Mouse (Mus musculus) liver, postnatal 0 days (tissue): ENCODE data around the gene Mafk. TPM values are rescaled to one million over a fixed set of nuclear protein-coding genes. Genes with fewer than 3 reads are reported as not detected.

ENCODE experiments used
- ATAC-seq: fragments of 200-750 bp; cut with Nextera tagmentation; 2 replicates; pipeline ENCODE4 v1.8.0; 2017; ENCODE audit warnings: mild to moderate bottlenecking, moderate library complexity
- DNase-seq: peaks from one replicate; pipeline ENCODE4 v3.0.0-alpha.2; 2016
- H3K27ac ChIP-seq: fragments of 300-500 bp; sonication (generic); 2 replicates; pipeline ENCODE4 v1.5.1; 2014; ENCODE audit warnings: antibody characterized with exemption, moderate library complexity, mild to moderate bottlenecking, low read depth
- H3K27me3 ChIP-seq: fragments of 300-500 bp; sonication (generic); 2 replicates; pipeline ENCODE4 v1.6.1; 2014; ENCODE audit warnings: low read length, control low read depth, mixed read lengths; ENCODE audit not compliant: insufficient read depth
- H3K36me3 ChIP-seq: fragments of 300-500 bp; sonication (generic); replicated peaks from 2 replicates; pipeline ENCODE4 v1.6.1; 2014; ENCODE audit warnings: mild to moderate bottlenecking, control low read depth, low read length, moderate library complexity, mixed read lengths; ENCODE audit not compliant: insufficient read depth
- H3K4me1 ChIP-seq: fragments of 300-500 bp; sonication (generic); 2 replicates; pipeline ENCODE4 v1.6.1; 2014; ENCODE audit warnings: antibody characterized with exemption, mild to moderate bottlenecking, control low read depth; ENCODE audit not compliant: insufficient read depth
- H3K4me2 ChIP-seq: fragments of 300-500 bp; sonication (generic); 2 replicates; pipeline ENCODE4 v1.6.1; 2014; ENCODE audit warnings: low read depth, mild to moderate bottlenecking, low read length, moderate library complexity, mixed read lengths
- H3K4me3 ChIP-seq: fragments of 300-500 bp; sonication (generic); 2 replicates; pipeline ENCODE4 v1.5.1; 2014; ENCODE audit warnings: low read depth, low read length
- H3K9ac ChIP-seq: fragments of 300-500 bp; sonication (generic); replicated peaks from 2 replicates; pipeline ENCODE4 v1.6.1; 2014; ENCODE audit warnings: mild to moderate bottlenecking, moderate library complexity
- H3K9me3 ChIP-seq: fragments of 300-500 bp; sonication (generic); 2 replicates; pipeline ENCODE4 v1.6.1; 2016; ENCODE audit warnings: mild to moderate bottlenecking, control low read depth, low read length, mixed read lengths
- CTCF ChIP-seq: sonication (generic); IDR thresholded peaks from 2 replicates; pipeline ENCODE4 v1.5.1; 2016; ENCODE audit warnings: antibody characterized with exemption, low read depth
- EP300 ChIP-seq: IDR thresholded peaks from 2 replicates; pipeline ENCODE4 v1.6.1; 2016; ENCODE audit warnings: antibody characterized with exemption, low read depth, mild to moderate bottlenecking
- WGBS: fragments of 180-500 bp; shearing (Covaris S2); extraction: QIAGEN DNeasy Blood & Tissue Kit; methylation state at CpG from one replicate; pipeline ENCODE4 v1.1.7; 2014; ENCODE audit not compliant: insufficient replicate concordance; 5-methylcytosine and 5-hydroxymethylcytosine counted together
- polyA plus RNA-seq: library from polyadenylated mRNA; unstranded; fragments of >200 nt; fragmentation: Nextera tagmentation; extraction: Ambion mirVana; gene quantifications from 2 replicates; pipeline ENCODE4 v1.2.1, GENCODE M21; 2015

The Mafk gene
- polyA plus RNA-seq, 1 experiment from 2014 or later = 19.1 TPM

GRCm38 (mm10) chr5:139799041-139799440, 7.7 kb downstream of the Mafk start:
- Histone ChIP-seq H3K27ac (no peak overlapping the region), H3K27me3 (no peaks in the 10 kb centered on the region), H3K9me3 (no peaks in the 10 kb centered on the region), H3K4me3 (no peak overlapping the region), H3K9ac (no peak overlapping the region), H3K4me2 (no peak overlapping the region), H3K36me3 (peaks cover 65% of the 10 kb centered on the region), H3K4me1 (peaks cover 54% of the 10 kb centered on the region)
- TF ChIP-seq CTCF (no peak), EP300 (no peak)
- WGBS = 93% methylated on average over 9 of the region's 9 CpGs
- DNase-seq (no peak), ATAC-seq (no peak)

DNA sequence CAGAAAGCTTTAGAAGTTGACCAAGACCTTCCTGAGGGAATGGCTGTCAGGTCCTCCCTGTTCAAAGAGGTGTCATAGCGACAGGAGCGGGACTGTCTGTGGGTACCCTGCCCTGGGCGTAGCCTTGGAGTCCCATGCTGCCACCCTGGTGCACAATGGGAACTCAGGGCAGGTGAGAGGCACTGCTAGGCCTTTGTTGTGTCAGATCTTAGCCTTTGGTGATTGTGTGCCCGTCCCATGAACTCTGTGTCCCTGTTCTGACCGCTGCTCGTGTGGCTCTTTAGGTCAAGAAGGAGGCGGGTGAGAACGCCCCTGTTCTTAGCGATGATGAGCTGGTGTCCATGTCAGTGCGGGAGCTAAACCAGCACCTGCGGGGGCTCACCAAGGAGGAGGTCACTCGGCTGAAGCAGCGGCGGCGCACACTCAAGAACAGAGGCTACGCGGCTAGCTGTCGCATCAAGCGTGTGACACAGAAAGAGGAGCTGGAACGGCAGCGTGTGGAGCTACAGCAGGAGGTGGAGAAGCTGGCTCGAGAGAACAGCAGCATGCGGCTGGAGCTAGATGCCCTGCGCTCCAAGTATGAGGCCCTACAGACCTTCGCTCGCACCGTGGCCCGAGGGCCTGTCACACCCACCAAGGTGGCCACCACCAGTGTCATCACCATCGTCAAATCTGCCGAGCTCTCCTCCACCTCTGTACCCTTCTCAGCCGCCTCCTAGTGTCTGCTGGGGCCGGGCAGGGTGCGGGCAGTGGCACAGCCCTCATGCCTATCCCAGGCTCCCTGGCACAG, 8.7 kb downstream of the Mafk start:
- Histone ChIP-seq H3K9me3 (no peaks in the 10 kb centered on the region), H3K4me3 (no peak overlapping the region), H3K9ac (no peak overlapping the region), H3K27ac (no peak overlapping the region), H3K36me3 (peaks cover 65% of the 10 kb centered on the region), H3K27me3 (no peaks in the 10 kb centered on the region), H3K4me1 (peaks cover 52% of the 10 kb centered on the region), H3K4me2 (no peak overlapping the region)
- no peak for TF ChIP-seq CTCF
- no peak for TF ChIP-seq EP300
- DNase-seq (peak; percentile 13), ATAC-seq (no peak)
- 95% methylated on average over 33 of the region's 33 CpGs for WGBS

DNA sequence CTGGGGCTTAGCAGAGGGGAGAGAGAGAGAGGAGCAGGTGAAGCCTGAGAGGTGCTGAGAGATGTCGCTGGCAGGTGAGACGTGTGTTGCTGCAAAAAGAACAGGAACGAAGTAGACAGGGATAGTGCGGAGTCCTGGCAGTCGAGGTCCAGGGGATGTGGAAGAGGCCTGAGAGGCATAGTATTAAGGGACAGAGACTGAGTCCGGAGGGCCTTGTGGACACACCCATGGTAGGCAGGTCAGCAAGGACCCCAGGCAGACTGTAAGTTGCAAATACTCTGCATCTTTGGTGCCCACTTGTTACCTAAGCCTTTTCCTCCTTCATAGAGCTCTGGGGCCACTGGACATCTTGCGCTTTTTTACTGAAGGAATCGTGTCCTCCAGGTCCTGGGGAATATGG, 9.9 kb downstream of the Mafk start:
- Histone ChIP-seq H3K9me3 (no peaks in the 10 kb centered on the region), H3K36me3 (peaks cover 60% of the 10 kb centered on the region)

GRCm38 (mm10) chr5:139801880-139802279, 10.6 kb downstream of the Mafk start:
- DNase-seq (peak; percentile 13), ATAC-seq (no peak)
- H3K9me3 ChIP-seq = no peaks in the 10 kb centered on the region
- TF ChIP-seq EP300 (no peak), CTCF (no peak)
- peaks cover 49% of the 10 kb centered on the region for H3K4me1 ChIP-seq
- H3K9ac ChIP-seq = no peak overlapping the region
- no peaks in the 10 kb centered on the region for H3K27me3 ChIP-seq
- 0 out of 2 replicates have a peak overlapping the region, but pooled peaks have one; percentile 11 for H3K27ac ChIP-seq
- peaks cover 53% of the 10 kb centered on the region for H3K36me3 ChIP-seq
- WGBS = 90% methylated on average over 10 of the region's 10 CpGs
- no peak overlapping the region for H3K4me2 ChIP-seq
- no peak overlapping the region for H3K4me3 ChIP-seq

More for the DNA sequence above, 9.9 kb downstream of the Mafk start:
- no peak for DNase-seq
- Histone ChIP-seq H3K4me2 (no peak overlapping the region), H3K27ac (0 out of 2 replicates have a peak overlapping the region, but pooled peaks have one; percentile 11), H3K4me3 (no peak overlapping the region), H3K27me3 (no peaks in the 10 kb centered on the region), H3K9ac (no peak overlapping the region), H3K4me1 (peaks cover 52% of the 10 kb centered on the region)
- no peak for ATAC-seq
- TF ChIP-seq EP300 = no peak
- no peak for TF ChIP-seq CTCF
- WGBS = 94% methylated on average over 8 of the region's 8 CpGs

DNA sequence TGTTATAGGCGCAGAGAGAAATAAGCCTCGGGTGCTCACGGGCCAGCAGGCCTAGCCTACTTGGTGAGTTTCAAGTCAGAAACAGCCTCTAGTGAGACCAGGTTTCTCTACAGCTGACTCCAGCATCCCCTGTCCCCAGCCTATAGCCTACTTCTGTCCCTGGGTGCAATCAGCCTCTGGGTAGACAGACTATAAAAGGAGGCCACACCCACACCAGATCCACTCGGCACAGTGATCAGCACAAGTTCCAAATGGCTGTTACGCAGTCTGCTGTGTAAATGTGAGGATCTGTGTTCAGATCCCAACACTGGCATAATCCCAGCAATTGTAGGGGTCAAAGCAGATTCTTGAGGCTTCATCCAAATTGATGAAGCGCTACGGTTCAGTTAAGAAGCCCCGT, 11.9 kb downstream of the Mafk start:
- peak overlapping the region; percentile 99 for H3K27ac ChIP-seq
- no peaks in the 10 kb centered on the region for H3K9me3 ChIP-seq
- H3K4me2 ChIP-seq = peak overlapping the region; percentile 64
- ATAC-seq = 0 out of 2 replicates have a peak, but pooled peaks have one; percentile 9
- 0 out of 2 replicates have a peak overlapping the region, but pooled peaks have one; percentile 64 for H3K9ac ChIP-seq
- H3K4me1 ChIP-seq = peaks cover 37% of the 10 kb centered on the region
- TF ChIP-seq EP300 (no peak), CTCF (no peak)
- H3K36me3 ChIP-seq = peaks cover 47% of the 10 kb centered on the region
- H3K4me3 ChIP-seq = no peak overlapping the region
- 70% methylated on average over 8 of the region's 8 CpGs for WGBS
- no peaks in the 10 kb centered on the region for H3K27me3 ChIP-seq
- DNase-seq = peak; percentile 36

DNA sequence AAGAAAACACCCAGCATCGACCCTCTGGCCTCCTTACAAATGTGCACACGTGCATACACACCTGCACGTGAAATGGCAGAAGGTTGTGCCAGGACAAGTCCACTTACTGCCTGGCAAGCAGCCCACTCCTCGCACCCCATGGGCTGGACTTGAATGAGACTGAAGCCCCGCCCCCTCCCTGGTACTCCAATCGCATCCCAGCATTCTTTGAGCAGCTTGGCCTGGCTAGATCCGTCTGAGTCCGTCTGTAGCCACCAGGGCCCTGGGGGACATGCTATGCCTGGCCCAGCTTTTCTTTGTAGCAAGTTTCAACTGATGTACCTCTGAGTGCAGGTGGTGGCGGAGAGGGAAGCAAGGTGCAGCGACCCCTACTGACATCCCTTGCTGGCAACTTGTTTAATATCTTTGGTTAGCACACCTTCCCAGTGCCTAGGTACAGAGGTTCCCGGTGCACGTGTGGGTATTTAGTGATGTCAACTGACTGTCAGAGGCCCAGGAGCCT, 12.3 kb downstream of the Mafk start:
- Histone ChIP-seq H3K9ac (peak overlapping the region; percentile 64), H3K9me3 (no peaks in the 10 kb centered on the region), H3K27me3 (no peaks in the 10 kb centered on the region), H3K4me3 (no peak overlapping the region), H3K4me2 (peak overlapping the region; percentile 64), H3K36me3 (peaks cover 42% of the 10 kb centered on the region), H3K4me1 (peaks cover 37% of the 10 kb centered on the region), H3K27ac (peak overlapping the region; percentile 99)
- peak; percentile 87 for DNase-seq
- 15% methylated on average over 12 of the region's 12 CpGs for WGBS
- TF ChIP-seq CTCF = peak; percentile 70; the same call in 1 of the 2 replicates
- TF ChIP-seq EP300 = no peak
- ATAC-seq = peak; percentile 61
